Mouse (Mus musculus) heart, postnatal 0 days (tissue): ENCODE data around the gene Bcas1.

Experiments used
- CTCF ChIP-seq: IDR thresholded peaks from 2 replicates; pipeline ENCODE4 v1.5.1; 2016; ENCODE audit warnings: antibody characterized with exemption, control low read depth, low read depth
- EP300 ChIP-seq: IDR thresholded peaks from 2 replicates; pipeline ENCODE4 v1.6.1; 2016; ENCODE audit warnings: antibody characterized with exemption, low read depth

GRCm38 (mm10) chr2:170349096-170349495 is 78.5 kb downstream of the Bcas1 start:
- TF ChIP-seq CTCF = no peak
- no peak for TF ChIP-seq EP300
